Mouse (Mus musculus) lung, embryonic 15.5 days (tissue): ENCODE results near the gene Zcchc7. TPM values are rescaled to one million over a fixed set of nuclear protein-coding genes. Genes with fewer than 3 reads are reported as not detected.
"Not testable (repeated sequence)": the region's sequence is repeated elsewhere in the genome, so short reads cannot be mapped to it uniquely, and the experiment has no call there.

Experiments
- ATAC-seq: fragments of 200-750 bp; cut with Nextera tagmentation; 2 replicates; pipeline ENCODE4 v1.8.0; 2017; ENCODE audit warnings: moderate number of reproducible peaks, borderline replicate concordance; ENCODE audit not compliant: low FRiP score, low TSS enrichment; ENCODE audit errors: extremely low read depth
- H3K27ac ChIP-seq: fragments of 300-500 bp; sonication (generic); 2 replicates; pipeline ENCODE4 v1.5.1; 2015; ENCODE audit warnings: moderate library complexity, mild to moderate bottlenecking, inconsistent platforms
- H3K27me3 ChIP-seq: fragments of 300-500 bp; sonication (generic); 2 replicates; pipeline ENCODE4 v1.6.1; 2015; ENCODE audit warnings: inconsistent platforms
- H3K36me3 ChIP-seq: fragments of 300-500 bp; sonication (generic); 2 replicates; pipeline ENCODE4 v1.6.1; 2015; ENCODE audit warnings: inconsistent platforms
- H3K4me1 ChIP-seq: fragments of 300-500 bp; sonication (generic); 2 replicates; pipeline ENCODE4 v1.6.1; 2015; ENCODE audit warnings: inconsistent platforms
- H3K4me2 ChIP-seq: fragments of 300-500 bp; sonication (generic); 2 replicates; pipeline ENCODE4 v1.6.1; 2015; ENCODE audit warnings: inconsistent platforms, mild to moderate bottlenecking, moderate library complexity
- H3K4me3 ChIP-seq: fragments of 300-500 bp; sonication (generic); 2 replicates; pipeline ENCODE4 v1.5.1; 2015; ENCODE audit warnings: mild to moderate bottlenecking, inconsistent platforms
- H3K9ac ChIP-seq: fragments of 300-500 bp; sonication (generic); 2 replicates; pipeline ENCODE4 v1.6.1; 2015; ENCODE audit warnings: inconsistent platforms
- H3K9me3 ChIP-seq: fragments of 300-500 bp; sonication (generic); 2 replicates; pipeline ENCODE4 v1.6.1; 2016; ENCODE audit warnings: inconsistent platforms
- WGBS: fragments of 180-500 bp; shearing (Covaris S2); methylation state at CpG from one replicate; pipeline ENCODE4 v1.1.7; 2015; 5-methylcytosine and 5-hydroxymethylcytosine counted together
- polyA plus RNA-seq: library from polyadenylated mRNA; unstranded; fragments of >200 nt; fragmentation: Nextera tagmentation; extraction: Ambion mirVana; gene quantifications from 2 replicates; pipeline ENCODE4 v1.2.1, GENCODE M21; 2015

The Zcchc7 gene
- polyA plus RNA-seq, 1 experiment from 2014 or later, result 31.5 TPM

DNA sequence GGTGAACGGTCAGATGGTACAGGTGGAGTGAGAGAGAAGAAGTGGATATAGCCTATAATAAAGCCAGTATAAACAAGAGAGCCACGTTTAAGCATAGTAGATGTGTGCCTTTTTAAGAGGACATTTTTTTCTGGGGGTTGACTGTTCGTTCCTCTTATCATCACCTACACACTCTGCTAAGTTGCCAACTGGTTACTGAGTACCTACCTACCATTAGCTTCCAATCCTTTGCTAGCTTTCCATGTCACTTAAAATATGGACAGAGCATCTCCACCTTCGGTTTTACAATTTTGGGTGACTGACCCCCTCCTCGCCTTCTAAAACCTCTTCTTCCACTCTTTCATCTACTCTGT lies 167.4 kb downstream of the Zcchc7 start:
- H3K9me3 ChIP-seq, result no peaks in the 10 kb centered on the region
- H3K4me3 ChIP-seq, result no peak overlapping the region
- H3K4me2 ChIP-seq, result no peak overlapping the region
- no peaks in the 10 kb centered on the region for H3K27me3 ChIP-seq
- H3K9ac ChIP-seq, result no peak overlapping the region
- no peak overlapping the region for H3K27ac ChIP-seq
- WGBS, result 88% methylated on average over 5 of the region's 5 CpGs
- no peaks in the 10 kb centered on the region for H3K4me1 ChIP-seq
- no peak for ATAC-seq
- H3K36me3 ChIP-seq, result peaks cover 10% of the 10 kb centered on the region

DNA sequence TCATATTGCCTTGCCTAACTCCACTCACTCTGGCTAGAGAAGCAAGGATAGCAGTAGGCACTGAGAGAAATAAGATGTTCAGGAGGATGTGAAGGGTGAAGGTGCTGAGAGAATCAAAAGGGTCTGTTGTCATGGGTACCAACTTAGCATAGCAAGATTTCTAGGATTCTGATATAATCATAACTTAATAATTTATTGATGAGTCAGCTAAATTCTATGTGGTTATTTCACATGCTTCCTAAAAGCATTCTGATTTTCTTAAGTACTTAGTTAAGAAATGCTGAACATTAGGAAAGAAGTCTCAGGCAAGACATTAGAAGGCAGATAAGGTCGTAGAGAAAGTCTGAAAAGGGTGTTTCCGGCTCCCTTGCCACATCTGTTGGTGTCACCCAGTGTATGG lies 172.3 kb downstream of the Zcchc7 start:
- no peaks in the 10 kb centered on the region for H3K27me3 ChIP-seq
- H3K9me3 ChIP-seq, result no peaks in the 10 kb centered on the region
- H3K4me1 ChIP-seq, result no peaks in the 10 kb centered on the region
- peaks cover 20% of the 10 kb centered on the region for H3K36me3 ChIP-seq
- H3K4me2 ChIP-seq, result no peak overlapping the region
- H3K4me3 ChIP-seq, result no peak overlapping the region
- 73% methylated on average over 2 of the region's 2 CpGs for WGBS
- no peak overlapping the region for H3K27ac ChIP-seq
- H3K9ac ChIP-seq, result no peak overlapping the region
- no peak for ATAC-seq

DNA sequence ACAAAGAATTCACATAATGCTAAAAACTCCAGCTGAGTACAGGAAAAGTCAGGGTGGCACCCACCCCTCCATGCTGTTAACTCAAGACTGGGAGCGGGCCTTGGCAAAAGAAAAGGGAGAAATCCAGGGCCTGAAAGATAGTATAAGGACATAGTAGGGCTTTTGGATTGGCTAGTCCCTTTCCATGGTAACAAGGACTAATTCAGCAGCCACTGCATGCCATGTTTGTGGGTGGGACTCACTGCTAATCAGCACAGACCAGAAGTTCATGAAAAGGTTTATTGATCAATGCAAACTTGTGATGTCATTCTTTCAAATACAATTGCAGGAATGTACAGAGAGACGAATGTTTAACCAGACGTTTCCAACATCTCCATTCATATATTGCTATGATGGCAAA lies 173.1 kb downstream of the Zcchc7 start:
- no peak overlapping the region for H3K4me2 ChIP-seq
- no peaks in the 10 kb centered on the region for H3K9me3 ChIP-seq
- no peaks in the 10 kb centered on the region for H3K4me1 ChIP-seq
- 77% methylated on average over 3 of the region's 3 CpGs for WGBS
- H3K27ac ChIP-seq, result no peak overlapping the region
- peaks cover 20% of the 10 kb centered on the region for H3K36me3 ChIP-seq
- no peaks in the 10 kb centered on the region for H3K27me3 ChIP-seq
- no peak overlapping the region for H3K9ac ChIP-seq
- ATAC-seq, result no peak
- H3K4me3 ChIP-seq, result no peak overlapping the region

DNA sequence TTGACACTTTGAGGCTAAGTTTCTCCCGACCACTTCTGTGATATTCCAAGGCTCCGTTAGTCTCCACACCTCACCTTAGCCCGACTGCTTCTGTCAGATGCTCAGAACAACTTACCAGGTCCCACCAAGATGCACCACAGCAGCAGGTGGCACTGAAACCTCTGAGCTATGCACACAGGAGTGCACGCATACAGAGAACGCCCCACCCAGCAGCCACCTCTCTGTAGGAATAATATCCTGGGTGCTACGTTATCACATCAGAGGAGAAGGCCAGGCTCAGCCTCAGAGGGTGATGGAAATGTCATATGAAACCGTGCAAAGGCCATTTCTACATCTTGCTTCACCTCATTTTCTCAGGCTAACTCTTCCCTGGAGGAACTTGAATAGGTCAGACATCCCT lies 174.7 kb downstream of the Zcchc7 start:
- H3K4me2 ChIP-seq, result no peak overlapping the region
- H3K27me3 ChIP-seq, result no peaks in the 10 kb centered on the region
- H3K9ac ChIP-seq, result no peak overlapping the region
- no peaks in the 10 kb centered on the region for H3K4me1 ChIP-seq
- H3K9me3 ChIP-seq, result no peaks in the 10 kb centered on the region
- no peak for ATAC-seq
- peaks cover 20% of the 10 kb centered on the region for H3K36me3 ChIP-seq
- WGBS, result 91% methylated on average over 7 of the region's 7 CpGs
- no peak overlapping the region for H3K27ac ChIP-seq
- no peak overlapping the region for H3K4me3 ChIP-seq

DNA sequence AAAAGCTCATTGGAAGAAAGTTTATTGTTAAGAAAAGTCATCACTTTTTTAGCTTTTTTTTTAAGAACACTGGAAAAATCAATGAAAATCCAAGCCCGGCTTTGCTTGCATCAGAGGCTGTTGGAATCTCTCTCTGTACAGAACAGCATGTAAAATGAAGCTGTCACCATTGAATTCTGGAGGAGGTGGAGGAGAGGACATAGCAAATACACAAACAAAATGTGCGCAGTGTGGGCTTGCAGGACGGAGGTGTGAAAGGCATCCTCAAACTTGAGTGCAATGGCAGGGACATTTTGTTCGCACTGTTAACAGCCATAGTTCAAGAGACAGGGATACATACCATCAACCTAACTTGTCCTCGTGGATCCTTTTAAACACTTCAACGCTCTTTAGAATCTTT lies 176.1 kb downstream of the Zcchc7 start:
- no peaks in the 10 kb centered on the region for H3K9me3 ChIP-seq
- H3K4me1 ChIP-seq, result no peaks in the 10 kb centered on the region
- no peak overlapping the region for H3K27ac ChIP-seq
- ATAC-seq, result no peak
- no peak overlapping the region for H3K4me3 ChIP-seq
- whole genome bisulfite sequencing, result 94% methylated on average over 6 of the region's 6 CpGs
- no peak overlapping the region for H3K4me2 ChIP-seq
- no peak overlapping the region for H3K9ac ChIP-seq
- peaks cover 13% of the 10 kb centered on the region for H3K36me3 ChIP-seq
- no peaks in the 10 kb centered on the region for H3K27me3 ChIP-seq

DNA sequence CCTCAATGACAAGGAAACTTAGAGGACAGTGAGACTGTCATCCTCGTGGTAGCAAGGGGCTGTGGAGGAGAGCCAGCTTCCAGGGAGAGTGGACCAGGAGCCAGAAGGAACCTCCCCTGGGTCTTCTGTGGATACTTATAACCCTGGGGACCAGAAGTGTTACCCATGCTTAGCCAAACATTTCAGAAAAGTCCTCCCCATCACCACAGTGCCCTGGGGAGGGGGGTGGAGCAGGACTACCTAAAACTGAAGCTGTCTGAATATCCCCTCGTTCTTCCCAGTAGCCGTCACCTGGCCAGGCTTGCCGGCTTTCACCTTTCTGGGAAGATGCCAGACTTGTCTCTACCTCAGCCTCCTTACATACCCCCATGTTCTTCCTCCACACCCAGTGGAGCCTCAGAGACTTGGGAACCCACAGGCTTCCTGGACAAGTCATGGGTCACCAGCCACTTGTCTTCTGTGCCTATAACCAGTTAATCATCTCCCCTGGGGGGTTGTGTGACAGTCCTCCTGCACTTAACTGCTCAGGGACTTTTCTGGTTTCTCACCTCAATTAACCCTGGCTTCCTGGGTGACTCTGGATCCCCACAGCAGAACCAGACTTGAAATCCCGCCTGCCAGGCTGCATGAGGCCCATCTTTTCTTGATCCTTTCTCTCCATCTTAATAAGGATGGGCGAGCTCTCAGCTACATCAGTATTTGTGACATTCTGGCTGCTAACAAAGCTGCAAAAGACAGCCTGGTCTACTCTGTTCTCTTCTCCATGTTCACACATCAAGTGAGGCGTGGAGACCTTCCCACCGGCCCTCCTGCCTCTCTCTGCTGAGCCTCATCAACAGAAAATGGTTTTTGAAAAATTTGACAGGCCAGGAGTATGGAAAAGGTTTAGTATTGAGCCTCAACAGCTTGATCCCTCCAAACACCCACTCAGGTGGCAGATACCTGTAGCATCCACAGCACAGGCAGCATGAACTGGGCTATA lies 183.0 kb downstream of the Zcchc7 start:
- H3K27ac ChIP-seq, result no peak overlapping the region
- no peak overlapping the region for H3K9ac ChIP-seq
- WGBS, result 69% methylated on average over 8 of the region's 8 CpGs
- no peaks in the 10 kb centered on the region for H3K27me3 ChIP-seq
- no peaks in the 10 kb centered on the region for H3K9me3 ChIP-seq
- no peak overlapping the region for H3K4me2 ChIP-seq
- no peaks in the 10 kb centered on the region for H3K36me3 ChIP-seq
- no peak for ATAC-seq
- H3K4me3 ChIP-seq, result no peak overlapping the region
- no peaks in the 10 kb centered on the region for H3K4me1 ChIP-seq

DNA sequence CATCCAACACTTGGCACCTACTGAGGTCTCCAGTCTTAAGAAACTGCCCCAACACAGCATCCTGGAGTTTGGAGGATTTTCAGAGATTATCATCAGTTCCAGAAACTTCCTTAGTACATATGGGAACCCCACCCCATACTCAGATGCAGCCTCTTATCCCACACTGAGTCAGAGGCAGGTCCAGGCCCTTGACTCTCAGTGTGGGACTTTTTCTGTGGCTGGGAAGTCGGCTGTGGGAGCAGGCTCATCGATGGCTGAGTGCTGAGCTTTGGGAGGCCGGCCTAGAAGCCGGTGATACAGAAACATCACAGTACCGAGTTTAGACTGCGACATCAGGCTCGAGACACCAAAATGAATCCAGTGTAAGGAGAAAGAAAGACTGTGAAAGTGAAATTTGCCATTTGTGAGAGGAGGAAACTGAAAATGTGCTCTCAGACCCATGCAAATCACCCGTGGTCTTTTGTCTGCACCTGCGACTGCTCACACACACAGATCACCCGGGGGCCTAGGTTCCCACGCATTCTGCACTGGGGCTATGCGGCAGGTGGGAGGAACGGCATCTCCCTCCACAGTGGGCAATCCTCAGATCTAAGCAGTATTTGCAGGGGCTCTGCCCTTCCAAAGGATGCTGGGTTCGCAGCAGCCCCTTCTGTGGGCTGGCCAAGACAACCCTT lies 184.0 kb downstream of the Zcchc7 start:
- H3K36me3 ChIP-seq, result no peaks in the 10 kb centered on the region
- no peak overlapping the region for H3K9ac ChIP-seq
- H3K4me2 ChIP-seq, result no peak overlapping the region
- no peak for ATAC-seq
- no peaks in the 10 kb centered on the region for H3K27me3 ChIP-seq
- no peak overlapping the region for H3K27ac ChIP-seq
- H3K4me1 ChIP-seq, result no peaks in the 10 kb centered on the region
- H3K9me3 ChIP-seq, result no peaks in the 10 kb centered on the region
- no peak overlapping the region for H3K4me3 ChIP-seq
- WGBS, result 79% methylated on average over 14 of the region's 14 CpGs

DNA sequence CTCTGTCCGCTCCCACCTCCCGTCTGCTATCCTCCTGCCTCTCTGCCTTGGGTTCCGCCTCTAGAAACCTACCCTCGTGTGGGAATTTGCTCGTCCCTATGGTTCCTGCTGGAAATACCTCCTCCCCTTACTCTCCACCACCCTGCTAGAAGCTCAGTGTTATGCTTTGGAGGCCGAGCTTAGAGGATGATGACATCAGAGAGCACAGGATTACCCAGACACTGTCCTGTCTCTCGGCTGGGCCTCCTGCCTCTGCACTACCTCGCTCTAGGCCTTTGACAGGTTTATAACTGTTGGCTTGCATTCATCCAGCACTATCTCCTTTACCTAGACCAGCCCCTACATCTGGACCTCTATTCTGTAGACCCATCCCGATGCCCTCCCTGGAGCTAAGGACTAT lies 184.6 kb downstream of the Zcchc7 start:
- no peaks in the 10 kb centered on the region for H3K4me1 ChIP-seq
- no peak overlapping the region for H3K9ac ChIP-seq
- no peak overlapping the region for H3K27ac ChIP-seq
- no peak overlapping the region for H3K4me3 ChIP-seq
- ATAC-seq, result no peak
- no peaks in the 10 kb centered on the region for H3K27me3 ChIP-seq
- 67% methylated on average over 9 of the region's 9 CpGs for WGBS
- H3K36me3 ChIP-seq, result no peaks in the 10 kb centered on the region
- H3K4me2 ChIP-seq, result no peak overlapping the region
- H3K9me3 ChIP-seq, result no peaks in the 10 kb centered on the region

DNA sequence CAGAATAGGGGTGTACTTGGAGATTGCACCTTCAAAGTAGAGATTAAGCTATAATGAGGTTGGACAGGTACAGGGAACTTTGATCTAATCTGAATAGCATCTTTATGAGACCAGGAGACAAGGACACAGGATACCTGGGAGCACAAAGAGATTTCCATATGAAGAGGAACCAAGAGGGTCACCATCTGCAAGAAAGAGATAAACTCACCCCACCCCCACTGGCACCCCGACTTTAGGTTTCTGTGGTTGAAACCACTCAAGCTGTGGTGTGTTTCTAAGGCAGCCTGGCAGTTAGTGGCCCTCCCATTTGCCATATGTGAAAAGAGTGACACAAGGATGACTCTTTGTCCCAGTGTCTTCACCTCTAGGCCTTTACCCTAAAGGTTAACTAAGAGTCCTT lies 186.6 kb downstream of the Zcchc7 start:
- Histone ChIP-seq H3K27ac (no peak overlapping the region), H3K4me2 (no peak overlapping the region), H3K9me3 (no peaks in the 10 kb centered on the region), H3K27me3 (no peaks in the 10 kb centered on the region), H3K9ac (no peak overlapping the region), H3K36me3 (no peaks in the 10 kb centered on the region), H3K4me3 (no peak overlapping the region), H3K4me1 (no peaks in the 10 kb centered on the region)
- 73% methylated on average over 1 of the region's 1 CpGs for WGBS
- ATAC-seq, result no peak

DNA sequence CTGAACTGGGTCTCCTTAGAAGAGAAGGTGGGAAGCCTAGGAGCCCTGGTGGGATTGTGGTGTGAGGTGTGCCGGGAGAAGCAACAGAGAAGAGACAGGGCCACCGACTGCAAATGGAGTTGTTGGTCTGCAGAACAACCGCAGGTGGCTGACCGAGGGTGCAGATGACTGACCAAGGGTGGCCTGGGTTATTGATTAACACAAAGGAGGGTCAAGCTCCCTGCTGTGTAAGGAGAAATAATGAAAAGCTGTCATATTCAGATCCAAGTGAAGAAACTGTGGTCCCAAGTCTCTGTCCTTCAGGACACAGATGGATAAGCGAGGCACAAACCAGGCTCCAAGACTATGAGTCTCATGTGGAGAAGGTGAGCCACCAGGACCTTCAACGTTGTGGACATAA lies 187.8 kb downstream of the Zcchc7 start:
- H3K27me3 ChIP-seq, result no peaks in the 10 kb centered on the region
- H3K4me3 ChIP-seq, result no peak overlapping the region
- no peaks in the 10 kb centered on the region for H3K36me3 ChIP-seq
- H3K4me2 ChIP-seq, result no peak overlapping the region
- H3K27ac ChIP-seq, result no peak overlapping the region
- H3K4me1 ChIP-seq, result no peaks in the 10 kb centered on the region
- ATAC-seq, result no peak
- no peak overlapping the region for H3K9ac ChIP-seq
- no peaks in the 10 kb centered on the region for H3K9me3 ChIP-seq
- WGBS, result 77% methylated on average over 6 of the region's 6 CpGs

DNA sequence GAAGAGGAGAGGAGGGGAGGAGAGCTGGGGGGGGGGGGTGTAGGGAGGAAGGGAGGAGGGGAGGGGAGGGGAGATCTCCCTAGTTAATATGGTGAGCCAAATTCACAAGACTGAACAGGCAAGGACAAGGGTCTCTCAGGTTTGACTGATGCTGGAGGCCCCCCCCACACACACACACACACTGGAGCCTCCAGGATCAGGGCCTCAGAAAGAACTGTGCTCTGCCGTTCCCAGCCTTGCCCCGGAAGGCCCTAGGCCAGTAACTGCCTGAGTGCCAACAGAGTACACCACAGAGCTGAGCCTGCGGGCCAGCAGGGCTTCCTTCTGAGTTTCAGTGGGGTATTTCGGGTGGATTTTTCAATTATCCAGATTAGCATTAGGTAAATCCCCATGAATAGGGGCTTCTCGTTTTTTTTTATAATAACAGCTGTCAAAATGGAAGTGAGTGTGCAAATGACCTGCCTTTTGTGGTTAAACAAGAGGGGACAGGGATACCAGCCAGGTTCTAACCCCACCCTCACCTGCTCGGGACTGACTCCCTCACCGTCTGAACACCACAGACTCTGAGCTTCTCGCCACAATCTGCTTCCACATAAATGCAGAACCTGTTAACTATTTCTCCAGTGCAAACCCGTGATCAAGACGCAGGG lies 188.9 kb downstream of the Zcchc7 start:
- no peak for ATAC-seq
- no peaks in the 10 kb centered on the region for H3K36me3 ChIP-seq
- H3K27me3 ChIP-seq, result no peaks in the 10 kb centered on the region
- H3K9ac ChIP-seq, result no peak overlapping the region
- no peaks in the 10 kb centered on the region for H3K9me3 ChIP-seq
- H3K4me2 ChIP-seq, result no peak overlapping the region
- 80% methylated on average over 10 of the region's 10 CpGs for WGBS
- no peak overlapping the region for H3K4me3 ChIP-seq
- H3K4me1 ChIP-seq, result no peaks in the 10 kb centered on the region
- H3K27ac ChIP-seq, result no peak overlapping the region

DNA sequence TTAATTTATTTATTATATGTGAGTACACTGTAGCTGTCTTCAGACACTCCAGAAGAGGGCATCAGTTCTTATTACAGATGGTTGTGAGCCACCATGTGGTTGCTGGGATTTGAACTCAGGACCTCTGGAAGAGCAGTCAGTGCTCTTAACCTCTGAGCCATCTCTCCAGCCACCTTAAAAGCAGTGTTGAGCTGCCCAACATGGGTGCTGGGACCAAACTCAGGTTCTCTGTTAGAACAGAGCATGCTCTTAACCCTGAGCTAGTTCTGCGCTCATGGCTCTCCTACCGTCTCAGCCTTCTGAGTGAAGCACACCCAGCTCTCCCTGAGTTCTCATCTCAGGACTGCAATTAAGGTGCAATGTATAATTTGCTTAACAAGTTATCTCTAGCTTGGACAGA lies 190.4 kb downstream of the Zcchc7 start:
- ATAC-seq, H3K27me3 ChIP-seq, H3K4me2 ChIP-seq, H3K36me3 ChIP-seq, H3K27ac ChIP-seq, H3K9me3 ChIP-seq, H3K4me1 ChIP-seq, H3K4me3 ChIP-seq, H3K9ac ChIP-seq: not testable (repeated sequence)
- WGBS, result 96% methylated on average over 2 of the region's 2 CpGs
